Mouse (Mus musculus): ENCODE measurements around the gene Spx.

DNA sequence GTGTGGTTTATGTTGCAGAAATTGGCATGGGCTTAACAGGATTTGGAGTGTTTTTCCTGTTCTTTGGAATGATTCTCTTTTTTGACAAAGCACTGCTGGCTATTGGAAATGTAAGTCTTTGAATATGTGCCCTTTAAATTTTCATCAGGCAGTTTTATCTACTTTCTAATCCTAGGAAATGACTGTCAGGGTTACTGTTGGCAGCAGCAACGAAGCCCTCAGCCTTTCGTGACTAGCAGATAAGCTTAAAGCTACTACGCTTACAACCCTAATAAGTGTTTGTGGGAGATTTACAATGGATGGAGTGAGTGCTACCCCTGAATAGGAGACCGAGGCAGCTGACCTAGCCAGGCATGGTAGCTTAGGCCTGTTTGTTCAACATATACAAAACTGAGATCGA, 20.9 kb upstream of the Spx start:
- no peak for TF ChIP-seq TCF12 (IDR thresholded peaks at IDR 0.05; ENCODE audit: insufficient read depth, poor library complexity, severe bottlenecking)
- TF ChIP-seq USF1 (IDR thresholded peaks at IDR 0.05; ENCODE audit: low read depth) = no peak
- no peak for TF ChIP-seq POLR2A (IDR thresholded peaks at IDR 0.05; ENCODE audit: insufficient read length, low read depth)
- no peak for TF ChIP-seq MYOG (IDR thresholded peaks at IDR 0.05; ENCODE audit: control insufficient read depth in 1 of 3, insufficient read depth in 1 of 3, insufficient read length in 2 of 3, low read depth in 2 of 3)
- no peak for TF ChIP-seq SRF (IDR thresholded peaks at IDR 0.05; ENCODE audit: control insufficient read depth, insufficient read length, low read depth)
- no peak for TF ChIP-seq REST (IDR thresholded peaks at IDR 0.05; ENCODE audit: insufficient read depth, insufficient read length)
- no peak for TF ChIP-seq CEBPB (IDR thresholded peaks at IDR 0.05; ENCODE audit: insufficient read depth, poor library complexity, severe bottlenecking)
- no peak for TF ChIP-seq E2F4 (IDR thresholded peaks at IDR 0.05; ENCODE audit: insufficient read depth)
- TF ChIP-seq MAX (IDR thresholded peaks at IDR 0.05; ENCODE audit: low read depth) = no peak
- no peak for TF ChIP-seq POLR2AphosphoS2 (IDR thresholded peaks at IDR 0.05; ENCODE audit: insufficient read length, low read depth)
- no peak for TF ChIP-seq MYOD1 (IDR thresholded peaks at IDR 0.05; ENCODE audit: control insufficient read depth in 1 of 3, insufficient read length in 2 of 3, low read depth in 2 of 3)
